Mouse (Mus musculus): ENCODE measurements at regions not wholly inside any gene's neighbourhood (a gene's known extent, or its start where the extent isn't known, plus 50 kb on each side); places are given as distances from the start of the nearest gene placed in this dataset.
A peak's percentile ranks its signal among the peaks of the same experiment; 100 is the strongest.

GRCm38 (mm10) chr2:49376281-49376680 lies 75.0 kb upstream of the Epc2 start:
- DNase-seq (ENCODE audit: extremely low spot score in 1 of 2, low spot score in 1 of 2) = no peak

GRCm38 (mm10) chr2:49379222-49379805 lies 72.0 kb upstream of the Epc2 start:
- peak; percentile 38 to 41 for DNase-seq (ENCODE audit: extremely low spot score in 1 of 2, low spot score in 1 of 2)

- no peak for DNase-seq (ENCODE audit: extremely low spot score in 1 of 2, low spot score in 1 of 2)
Observed at GRCm38 (mm10) chr2:49380965-49381364, 70.3 kb upstream of the Epc2 start.

GRCm38 (mm10) chr2:49386747-49387146 lies 64.5 kb upstream of the Epc2 start:
- DNase-seq (ENCODE audit: extremely low spot score in 1 of 2, low spot score in 1 of 2) = no peak

- no peak for DNase-seq (ENCODE audit: extremely low spot score in 1 of 2, low spot score in 1 of 2)
Observed at GRCm38 (mm10) chr2:49391322-49392262, 59.7 kb upstream of the Epc2 start.
